Mouse (Mus musculus) T-cell, adult 2 months (primary cell): ENCODE measurements around the gene Tmcc1.

Experiments
- DNase-seq: peaks from one replicate; pipeline ENCODE4 v3.0.0; 2022; ENCODE audit warnings: low spot score

The Tmcc1 gene

DNA sequence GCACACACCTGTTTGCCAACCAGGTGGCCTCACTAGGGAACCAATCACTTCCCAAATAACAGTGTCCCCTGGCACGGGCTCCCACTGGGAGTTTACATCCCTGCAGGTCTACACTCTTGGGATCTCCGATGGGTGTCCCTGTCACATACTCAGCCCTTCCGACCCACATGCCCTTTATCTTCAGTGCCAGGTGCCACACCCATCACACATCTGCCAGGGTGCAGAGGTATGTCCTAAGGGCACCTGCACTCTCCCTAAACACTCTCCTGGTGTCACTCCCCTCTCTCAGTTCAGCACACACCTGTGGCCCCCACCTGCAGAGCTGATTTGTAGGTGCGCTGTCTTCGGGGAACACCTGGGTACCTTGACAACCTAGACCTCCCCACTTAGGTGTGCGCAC lies 200.3 kb downstream of the Tmcc1 start:
- no peak for DNase-seq

- DNase-seq: no peak
These were observed 201.2 kb downstream of the Tmcc1 start for GRCm38 (mm10) chr6:115991881-115992620.

DNA sequence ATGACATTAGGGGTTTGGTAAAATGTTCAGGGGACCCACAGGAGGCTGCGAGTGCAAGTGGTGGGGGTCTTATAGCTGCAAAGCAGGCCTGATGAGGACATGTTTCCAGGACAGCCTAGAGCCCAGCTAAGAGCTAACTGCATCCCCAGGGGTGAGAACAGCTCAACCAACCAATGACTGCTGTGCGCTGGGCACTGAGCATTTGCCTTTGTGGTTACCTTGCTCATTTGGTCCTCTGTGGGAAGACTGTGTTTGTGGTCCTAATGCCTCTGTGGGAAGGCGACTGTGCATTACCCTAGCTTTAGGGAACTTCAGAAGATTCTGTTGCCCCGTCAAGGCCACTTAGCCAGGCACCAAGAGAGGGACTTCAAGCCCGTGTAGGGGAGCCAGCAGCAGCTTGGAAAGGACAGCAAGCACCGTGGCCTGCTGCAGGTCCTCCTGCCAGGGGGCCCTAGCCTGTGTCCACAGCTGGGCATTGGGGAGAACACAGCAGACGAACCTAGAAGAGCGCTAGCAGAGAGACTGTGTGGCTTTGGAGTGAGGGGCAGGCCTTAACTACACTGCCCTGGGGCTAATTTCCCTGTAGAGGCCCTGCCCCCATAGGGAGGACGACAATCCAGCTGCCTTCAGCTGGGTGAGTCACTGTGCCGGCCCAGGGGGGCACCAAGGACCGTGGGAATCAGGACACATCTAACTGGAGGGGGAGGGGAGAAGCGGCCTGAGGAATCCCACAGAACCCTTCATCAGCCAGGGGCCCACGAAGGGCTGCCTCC lies 202.0 kb downstream of the Tmcc1 start:
- DNase-seq: no peak

GRCm38 (mm10) chr6:115990479-115990878 lies 202.8 kb downstream of the Tmcc1 start:
- DNase-seq: no peak

- no peak for DNase-seq
These were observed 203.2 kb downstream of the Tmcc1 start for GRCm38 (mm10) chr6:115990056-115990455.

GRCm38 (mm10) chr6:115989607-115990006 lies 203.7 kb downstream of the Tmcc1 start:
- peak; percentile 41 for DNase-seq

DNA sequence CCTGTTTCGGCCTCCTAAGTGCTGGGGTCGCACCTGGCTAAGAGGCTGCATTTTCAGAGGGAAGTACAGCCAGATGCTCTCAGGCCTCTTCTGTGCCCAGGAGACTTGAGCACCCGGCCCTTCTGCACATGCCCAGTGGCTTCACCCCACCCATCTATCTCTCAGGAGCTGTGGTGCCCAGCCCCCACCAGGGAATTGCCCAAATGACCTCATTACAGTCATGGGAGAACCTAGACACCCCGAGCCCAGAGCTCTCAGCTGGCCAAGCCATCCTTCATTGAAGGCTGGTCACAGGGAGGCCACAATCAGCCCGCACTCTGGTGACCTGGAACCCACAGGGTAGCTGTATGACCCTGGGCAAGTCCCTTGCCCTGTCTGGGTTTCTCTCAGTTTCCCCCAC lies 204.3 kb downstream of the Tmcc1 start:
- DNase-seq: no peak

DNA sequence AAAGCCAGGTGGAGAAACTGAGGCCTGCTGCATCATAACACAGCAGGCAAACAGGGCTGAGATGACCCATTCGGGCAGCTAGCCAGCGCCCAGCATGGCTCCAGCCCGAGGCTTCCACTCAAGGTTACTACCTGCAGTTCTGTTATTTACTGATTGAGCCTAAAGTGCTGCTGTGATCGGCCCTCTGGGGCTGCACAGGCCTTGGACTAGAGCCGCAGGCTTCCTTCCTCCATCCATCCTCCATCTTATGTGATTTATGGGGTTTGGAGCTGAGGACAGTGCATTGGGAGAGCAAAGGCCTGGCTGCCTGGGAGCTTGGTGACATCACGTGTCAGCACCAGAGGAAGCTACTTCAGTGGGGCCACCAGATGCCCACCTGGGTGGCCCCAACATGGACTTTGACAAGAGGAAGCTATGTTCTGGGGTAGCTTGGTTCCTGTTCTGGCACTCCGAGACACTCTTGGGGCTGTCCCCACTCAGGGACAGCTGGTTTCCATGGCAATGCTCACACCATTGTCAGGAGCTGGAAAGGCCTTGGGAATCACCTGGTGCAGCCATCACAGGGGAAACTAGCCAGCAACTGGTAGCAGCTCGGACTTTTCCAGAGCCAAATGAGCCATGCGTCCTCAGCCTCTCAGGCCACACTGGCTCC lies 206.1 kb downstream of the Tmcc1 start:
- DNase-seq: no peak

DNA sequence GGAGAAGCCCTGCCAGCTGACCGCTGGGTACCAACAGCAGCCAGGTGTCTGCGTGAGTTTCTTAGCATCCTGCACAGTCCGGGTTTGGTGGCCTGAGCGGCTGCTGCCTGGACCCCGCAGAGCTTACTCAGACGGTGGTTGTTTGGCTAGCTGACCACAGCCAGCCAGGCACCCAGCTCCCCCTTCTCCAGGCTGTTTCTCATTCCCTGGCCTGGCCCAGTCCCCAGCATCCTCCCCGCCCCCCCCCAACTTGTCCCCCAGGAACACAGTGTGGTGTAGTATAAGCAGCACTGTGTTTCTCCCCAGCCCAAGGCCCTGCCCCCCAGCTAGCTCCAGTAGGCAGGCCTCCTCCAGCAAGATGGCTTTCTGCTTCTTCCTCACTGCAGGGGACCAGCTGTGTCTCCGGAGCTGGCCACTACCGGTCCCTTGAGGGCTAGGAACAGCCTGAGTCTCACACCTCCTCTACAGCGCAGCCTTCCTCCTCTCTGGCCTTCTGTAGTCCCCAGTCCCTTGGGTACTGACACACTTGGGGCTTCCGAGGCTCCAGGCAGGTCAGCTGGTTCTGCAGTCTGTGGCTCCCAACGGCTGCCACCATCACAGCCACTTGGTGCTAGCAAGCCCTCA lies 206.7 kb downstream of the Tmcc1 start:
- no peak for DNase-seq

GRCm38 (mm10) chr6:115985622-115986021 lies 207.7 kb downstream of the Tmcc1 start:
- no peak for DNase-seq

DNA sequence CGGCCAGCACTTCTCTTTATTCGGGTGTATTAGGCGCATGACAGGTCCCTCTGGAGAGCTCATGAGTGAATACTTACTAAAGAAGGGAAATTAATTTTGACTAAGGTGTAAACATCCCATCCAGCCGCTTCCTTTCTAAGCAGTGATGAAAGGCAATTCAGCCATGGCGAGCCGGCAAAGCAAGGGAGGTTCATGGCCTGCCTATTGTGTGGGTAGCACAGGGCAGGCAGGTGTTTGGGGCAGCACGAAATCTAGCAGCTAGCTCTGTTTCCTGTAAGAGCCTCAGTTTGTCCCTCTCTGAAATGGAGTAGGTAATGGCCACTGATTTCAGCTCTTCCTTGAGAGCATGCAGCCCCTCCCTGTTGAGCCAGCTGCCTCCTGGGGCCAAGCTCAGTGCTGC lies 208.7 kb downstream of the Tmcc1 start:
- no peak for DNase-seq

- no peak for DNase-seq
These were observed 209.8 kb downstream of the Tmcc1 start for GRCm38 (mm10) chr6:115983306-115984038.

GRCm38 (mm10) chr6:115982889-115983288 lies 210.4 kb downstream of the Tmcc1 start:
- no peak for DNase-seq

- no peak for DNase-seq
These were observed 214.7 kb downstream of the Tmcc1 start for GRCm38 (mm10) chr6:115978596-115978995.

DNA sequence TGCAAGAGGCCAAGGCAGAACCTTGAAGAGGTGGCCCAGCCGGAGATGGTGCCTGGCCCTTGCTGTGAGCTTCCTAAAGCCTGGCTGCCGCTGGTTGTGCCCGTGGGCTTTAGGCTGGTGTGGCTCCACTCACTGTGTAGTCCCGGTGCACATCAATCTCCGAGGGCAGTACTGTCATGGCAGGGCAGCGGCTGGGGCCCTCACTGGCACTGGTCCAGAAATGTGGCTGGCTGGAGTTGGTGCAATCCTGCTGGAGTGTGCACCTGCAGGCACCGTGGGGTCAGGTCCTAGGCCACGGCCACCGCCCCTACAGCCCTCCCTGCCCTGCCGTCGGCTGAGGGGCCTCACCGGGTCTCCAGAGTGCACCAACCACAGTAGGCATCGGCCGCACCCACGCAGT lies 215.5 kb downstream of the Tmcc1 start:
- DNase-seq: no peak

- DNase-seq: no peak
These were observed 217.7 kb downstream of the Tmcc1 start for GRCm38 (mm10) chr6:115975606-115976005.

GRCm38 (mm10) chr6:115973881-115974662 lies 219.2 kb downstream of the Tmcc1 start:
- no peak for DNase-seq

DNA sequence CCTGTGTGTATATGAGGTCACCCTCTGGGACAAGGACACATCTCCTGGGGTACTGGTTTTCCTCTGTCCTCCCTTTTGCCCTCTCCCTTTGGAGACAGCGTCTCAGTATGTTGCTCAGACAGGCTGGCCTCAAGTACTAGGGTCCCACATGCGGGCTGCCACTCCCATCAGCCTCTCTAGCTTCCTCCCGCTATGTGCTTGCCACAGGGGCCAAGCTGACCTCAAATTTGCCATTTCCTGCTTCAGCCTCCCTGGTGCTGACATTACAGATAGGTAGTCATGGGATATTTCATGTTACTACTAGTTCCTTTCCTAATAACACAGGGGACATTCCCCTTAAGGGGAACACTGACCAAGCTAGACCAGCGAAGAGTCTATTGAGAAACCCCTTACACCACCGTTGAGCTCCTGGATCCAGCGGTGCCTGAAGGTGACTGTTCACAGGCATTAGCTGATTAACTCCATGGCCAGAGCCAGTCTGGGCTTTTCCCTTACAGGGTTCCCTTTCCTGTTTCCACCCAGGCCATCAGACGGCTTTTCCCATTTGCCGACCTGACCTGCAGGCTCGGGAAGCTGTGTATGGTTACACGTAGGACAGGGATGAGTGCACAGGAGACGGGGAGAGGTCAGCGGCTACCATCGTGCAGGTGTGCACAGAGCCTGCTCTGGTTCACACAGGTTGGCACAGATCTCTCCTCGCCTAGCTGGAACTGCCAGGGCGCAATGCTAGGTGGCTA lies 220.0 kb downstream of the Tmcc1 start:
- DNase-seq: no peak

DNA sequence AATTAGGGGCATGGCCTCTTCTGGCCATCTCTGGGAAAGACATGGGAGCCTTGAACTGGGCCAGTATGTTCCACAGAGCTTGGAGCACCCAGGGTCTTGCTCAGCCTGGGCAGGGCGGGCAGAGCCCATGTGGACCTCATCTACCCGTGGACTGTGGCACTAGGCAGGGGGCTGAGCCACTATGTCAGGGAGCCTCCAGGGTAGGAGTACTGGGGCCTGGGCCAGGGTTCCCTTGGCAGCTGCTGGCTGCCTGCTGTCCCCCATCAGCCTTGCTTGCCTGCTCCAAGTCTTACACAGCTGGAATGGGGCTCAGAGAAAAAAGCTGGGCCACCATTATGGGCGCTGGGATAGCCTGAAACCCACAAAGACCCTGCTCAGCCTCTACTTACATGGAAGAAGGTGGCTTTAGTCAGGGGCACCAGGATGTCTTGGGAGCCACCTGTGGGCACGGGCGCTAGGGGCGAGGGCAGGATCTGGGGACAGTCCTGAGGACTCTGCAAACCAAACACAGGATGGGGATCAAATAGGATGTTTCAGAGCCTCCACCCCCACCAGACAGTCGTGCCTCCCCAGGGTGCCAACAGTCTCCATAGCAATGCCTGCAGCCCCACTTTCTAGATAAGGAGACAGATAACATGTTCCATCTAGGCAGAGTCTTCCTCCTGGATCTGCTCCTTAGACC lies 221.1 kb downstream of the Tmcc1 start:
- DNase-seq: no peak
